Comparison of ENCODE assay signal across 9 mouse cellular contexts in genomic region chr1:179231777-179232661, GRCm38 (mm10).
DNase-seq lines count a peak whose midpoint lies in the region; ATAC-seq and TF ChIP-seq lines count a peak whose summit lies in the region.
"Had no signal": no experiment of that assay in that cellular context is flagged by ENCODE, and none has a peak within 500 bp of the region (broad histone marks: within the 10 kb centered on the region; RNA-seq: fewer than 3 reads in every experiment).

No protein-coding gene starts in this region.

- H3K9ac ChIP-seq in embryonic facial prominence, embryonic 14.5 days (ENCODE audit: low read depth, low read length) = peak overlapping the region; percentile 41; the same call in 1 of the 2 replicates
- H3K9ac ChIP-seq in kidney, embryonic 14.5 days (ENCODE audit: low read depth, low read length) = no peak overlapping the region
- no peak overlapping the region for H3K9ac ChIP-seq in limb, embryonic 14.5 days (ENCODE audit: low read depth, low read length, severe bottlenecking)
- no peak overlapping the region for H3K9ac ChIP-seq in stomach, embryonic 15.5 days
- H3K9ac ChIP-seq: limb, embryonic 15.5 days had no signal

- H3K4me3 ChIP-seq in bone marrow, adult 2 months (replicated peaks; ENCODE audit: control insufficient read depth, low read depth, low read length) = no peak overlapping the region
- H3K4me3 ChIP-seq in embryonic facial prominence, embryonic 14.5 days (ENCODE audit: low read depth, low read length) = no peak overlapping the region
- no peak overlapping the region for H3K4me3 ChIP-seq in heart, embryonic 10.5 days
- no peak overlapping the region for H3K4me3 ChIP-seq in kidney, embryonic 14.5 days (ENCODE audit: low read length)
- no peak overlapping the region for H3K4me3 ChIP-seq in limb, embryonic 14.5 days (replicated peaks; ENCODE audit: low read length)
- H3K4me3 ChIP-seq in stomach, embryonic 15.5 days (replicated peaks) = no peak overlapping the region
- H3K4me3 ChIP-seq: limb, embryonic 15.5 days had no signal

- WGBS in bone marrow, adult 2 months = 61% methylated on average over 13 of the region's 13 CpGs
- WGBS in embryonic facial prominence, embryonic 14.5 days = 29% methylated on average over 13 of the region's 13 CpGs
- 41% methylated on average over 13 of the region's 13 CpGs for WGBS in heart, embryonic 10.5 days
- 30% methylated on average over 13 of the region's 13 CpGs for WGBS in kidney, embryonic 14.5 days
- 26% methylated on average over 13 of the region's 13 CpGs for WGBS in limb, embryonic 14.5 days
- 30% methylated on average over 13 of the region's 13 CpGs for WGBS in stomach, embryonic 15.5 days

- DNase-seq in embryonic facial prominence, embryonic 14.5 days (ENCODE audit: low spot score) = peak; percentile 82
- peak; percentile 87 for DNase-seq in heart, embryonic 10.5 days (ENCODE audit: low spot score)
- peak; percentile 83 for DNase-seq in limb, embryonic 14.5 days (ENCODE audit: low spot score)
- peak; percentile 86 for DNase-seq in neural tube, embryonic 10.5 days (ENCODE audit: extremely low spot score, low spot score)

- ATAC-seq in CD4-positive, CD25-positive, alpha-beta regulatory T cell, adult 4 months = peak; percentile 88
- ATAC-seq in embryonic facial prominence, embryonic 14.5 days (ENCODE audit: low read depth) = peak; percentile 79
- ATAC-seq in kidney, embryonic 14.5 days (ENCODE audit: low FRiP score, low TSS enrichment) = peak; percentile 43
- peak; percentile 79; the same call in 1 of the 2 replicates for ATAC-seq in limb, embryonic 14.5 days (ENCODE audit: low FRiP score, low read depth)
- ATAC-seq in stomach, embryonic 15.5 days (ENCODE audit: insufficient read depth, low FRiP score, low read depth) = peak; percentile 78

- no peak overlapping the region for H3K27ac ChIP-seq in bone marrow, adult 2 months (ENCODE audit: control insufficient read depth, insufficient read depth, low read depth, low read length, poor library complexity)
- H3K27ac ChIP-seq in embryonic facial prominence, embryonic 14.5 days (replicated peaks; ENCODE audit: low read depth, low read length) = 0 out of 2 replicates have a peak overlapping the region, but pooled peaks have one; percentile 24
- H3K27ac ChIP-seq in heart, embryonic 10.5 days = peak overlapping the region; percentile 75
- H3K27ac ChIP-seq in kidney, embryonic 14.5 days (ENCODE audit: low read depth, low read length) = peak overlapping the region; percentile 64
- no peak overlapping the region for H3K27ac ChIP-seq in limb, embryonic 14.5 days (replicated peaks; ENCODE audit: low read depth, low read length)
- no peak overlapping the region; the same call in 1 of the 2 replicates for H3K27ac ChIP-seq in stomach, embryonic 15.5 days
- H3K27ac ChIP-seq: limb, embryonic 15.5 days had no signal

- H3K27me3 ChIP-seq in embryonic facial prominence, embryonic 14.5 days (replicated peaks; ENCODE audit: control insufficient read depth, insufficient read depth, low read length) = no peaks in the 10 kb centered on the region
- no peaks in the 10 kb centered on the region for H3K27me3 ChIP-seq in heart, embryonic 10.5 days (ENCODE audit: insufficient read depth, poor library complexity, severe bottlenecking)
- no peaks in the 10 kb centered on the region for H3K27me3 ChIP-seq in kidney, embryonic 14.5 days (ENCODE audit: control insufficient read depth, insufficient read depth, low read length)
- H3K27me3 ChIP-seq in limb, embryonic 14.5 days (ENCODE audit: control insufficient read depth, insufficient read depth, low read length) = no peaks in the 10 kb centered on the region
- H3K27me3 ChIP-seq in stomach, embryonic 15.5 days (replicated peaks) = no peaks in the 10 kb centered on the region
- H3K27me3 ChIP-seq: limb, embryonic 15.5 days had no signal

- TF ChIP-seq POLR2A in bone marrow, adult 2 months (IDR thresholded peaks at IDR 0.05; ENCODE audit: borderline replicate concordance, control insufficient read depth, low read depth, low read length) = no peak
- TF ChIP-seq POLR2A in limb, embryonic 14.5 days (IDR thresholded peaks at IDR 0.05; ENCODE audit: borderline replicate concordance, extremely low read depth, insufficient read depth, insufficient read length) = no peak

- TF ChIP-seq CTCF in bone marrow, adult 2 months (IDR thresholded peaks at IDR 0.05; ENCODE audit: control insufficient read depth, insufficient read depth, low read length) = peak; percentile 51

- H3K4me1 ChIP-seq in bone marrow, adult 2 months (ENCODE audit: control insufficient read depth, insufficient read depth, low read length) = no peaks in the 10 kb centered on the region; the same call in 1 of the 2 replicates
- peaks cover 5% of the 10 kb centered on the region; the same call in 1 of the 2 replicates for H3K4me1 ChIP-seq in embryonic facial prominence, embryonic 14.5 days (ENCODE audit: control insufficient read depth, insufficient read depth, low read length)
- H3K4me1 ChIP-seq in heart, embryonic 10.5 days = peaks cover 21% of the 10 kb centered on the region
- H3K4me1 ChIP-seq in kidney, embryonic 14.5 days (ENCODE audit: control insufficient read depth, insufficient read depth, low read length) = peaks cover 13% of the 10 kb centered on the region; the same call in 1 of the 2 replicates
- H3K4me1 ChIP-seq in limb, embryonic 14.5 days (ENCODE audit: control insufficient read depth, insufficient read depth, low read length) = peaks cover 4% of the 10 kb centered on the region; the same call in 1 of the 2 replicates
- H3K4me1 ChIP-seq in stomach, embryonic 15.5 days = no peaks in the 10 kb centered on the region

- H3K9me3 ChIP-seq in embryonic facial prominence, embryonic 14.5 days (ENCODE audit: control insufficient read depth, low read length) = no peaks in the 10 kb centered on the region
- H3K9me3 ChIP-seq in heart, embryonic 10.5 days = no peaks in the 10 kb centered on the region
- H3K9me3 ChIP-seq in kidney, embryonic 14.5 days (ENCODE audit: control insufficient read depth, low read length) = no peaks in the 10 kb centered on the region
- H3K9me3 ChIP-seq in limb, embryonic 14.5 days (ENCODE audit: control insufficient read depth, low read length) = no peaks in the 10 kb centered on the region
- no peaks in the 10 kb centered on the region for H3K9me3 ChIP-seq in stomach, embryonic 15.5 days
- H3K9me3 ChIP-seq: limb, embryonic 15.5 days had no signal

- H3K4me2 ChIP-seq in embryonic facial prominence, embryonic 14.5 days (ENCODE audit: low read depth, low read length) = no peak overlapping the region
- H3K4me2 ChIP-seq in kidney, embryonic 14.5 days (replicated peaks; ENCODE audit: low read depth, low read length) = no peak overlapping the region
- H3K4me2 ChIP-seq in limb, embryonic 14.5 days (replicated peaks; ENCODE audit: low read depth, low read length, severe bottlenecking) = no peak overlapping the region
- H3K4me2 ChIP-seq in stomach, embryonic 15.5 days = no peak overlapping the region
- H3K4me2 ChIP-seq: limb, embryonic 15.5 days had no signal

- H3K36me3 ChIP-seq in embryonic facial prominence, embryonic 14.5 days (ENCODE audit: control insufficient read depth, insufficient read depth, low read length) = no peaks in the 10 kb centered on the region
- H3K36me3 ChIP-seq in heart, embryonic 10.5 days = no peaks in the 10 kb centered on the region
- H3K36me3 ChIP-seq in kidney, embryonic 14.5 days (ENCODE audit: control insufficient read depth, insufficient read depth, low read length) = no peaks in the 10 kb centered on the region
- H3K36me3 ChIP-seq in limb, embryonic 14.5 days (ENCODE audit: control insufficient read depth, insufficient read depth, low read length) = no peaks in the 10 kb centered on the region
- H3K36me3 ChIP-seq in stomach, embryonic 15.5 days = no peaks in the 10 kb centered on the region
- H3K36me3 ChIP-seq: limb, embryonic 15.5 days had no signal

Comparison
In these comparisons a context has a peak if more than half of its experiments do, and no peak if none do; other contexts are left out.
1. H3K27ac ChIP-seq: peak in embryonic facial prominence, embryonic 14.5 days (single experiment), heart, embryonic 10.5 days (single experiment) and kidney, embryonic 14.5 days (single experiment); none in bone marrow, adult 2 months (single experiment), limb, embryonic 14.5 days (single experiment) and stomach, embryonic 15.5 days (single experiment).
2. Peak in every context shown above with its lines, with median percentiles within 50 percentile points of each other: ATAC-seq and DNase-seq.